Mouse (Mus musculus) MEL (cell line): ENCODE results near the gene Sh3rf3. TPM values are rescaled to one million over a fixed set of nuclear protein-coding genes. Genes with fewer than 3 reads are reported as not detected.

Experiments
- DNase-seq: peaks from one replicate; pipeline ENCODE4 v3.0.0; 2011; ENCODE audit warnings: low read depth, low spot score
- H3K27ac ChIP-seq: 2 replicates; pipeline ENCODE4 v1.5.1; 2012; ENCODE audit warnings: low read depth, mild to moderate bottlenecking, control low read depth, low read length, moderate library complexity; ENCODE audit not compliant: control insufficient read depth
- H3K27me3 ChIP-seq, 2 experiments: fragments of 150-350 bp in 1 of 2; sonication (generic) in 1 of 2; 2 replicates each; pipeline ENCODE4 v1.6.1; 2012; ENCODE audit warnings: low read length in 2 of 2, mild to moderate bottlenecking in 2 of 2, improper control_type of control experiment in 1 of 2, moderate library complexity in 1 of 2; ENCODE audit not compliant: insufficient read depth in 2 of 2, control insufficient read depth in 1 of 2
- H3K36me3 ChIP-seq, 2 experiments: 2 replicates each; pipeline ENCODE4 v1.6.1; 2012 to 2014; ENCODE audit warnings: low read length in 2 of 2, improper control_type of control experiment in 1 of 2, inconsistent platforms in 1 of 2, mild to moderate bottlenecking in 1 of 2; ENCODE audit not compliant: insufficient read depth in 2 of 2, control insufficient read depth in 1 of 2
- H3K4me1 ChIP-seq, 2 experiments: fragments of 150-350 bp in 1 of 2; sonication (generic) in 1 of 2; 2 replicates each; pipeline ENCODE4 v1.6.1; 2012; ENCODE audit warnings: low read length in 2 of 2, improper control_type of control experiment in 1 of 2, mild to moderate bottlenecking in 1 of 2; ENCODE audit not compliant: insufficient read depth in 2 of 2, control insufficient read depth in 1 of 2
- H3K4me3 ChIP-seq, 2 experiments: fragments of 150-350 bp in 1 of 2; sonication (generic) in 1 of 2; 2 replicates each; pipeline ENCODE4 v1.5.1; 2012; ENCODE audit warnings: low read depth in 2 of 2, low read length in 2 of 2, mild to moderate bottlenecking in 2 of 2, moderate library complexity in 2 of 2, control low read depth in 1 of 2, improper control_type of control experiment in 1 of 2; ENCODE audit not compliant: control insufficient read depth in 1 of 2, insufficient read depth in 1 of 2
- H3K79me2 ChIP-seq: 2 replicates; pipeline ENCODE4 v1.6.1; 2012; ENCODE audit warnings: mild to moderate bottlenecking, low read length, moderate library complexity; ENCODE audit not compliant: control insufficient read depth, poor library complexity, insufficient read depth
- H3K9ac ChIP-seq: 2 replicates; pipeline ENCODE4 v1.6.1; 2012; ENCODE audit warnings: low read depth, mild to moderate bottlenecking, control low read depth, low read length, moderate library complexity; ENCODE audit not compliant: control insufficient read depth, poor library complexity, severe bottlenecking
- H3K9me3 ChIP-seq: fragments of 150-350 bp; sonication (generic); replicated peaks from 2 replicates; pipeline ENCODE4 v1.6.1; 2012; ENCODE audit warnings: mild to moderate bottlenecking, low read length, improper control_type of control experiment, moderate library complexity; ENCODE audit not compliant: insufficient read depth
- BHLHE40 ChIP-seq: IDR thresholded peaks from 2 replicates; pipeline ENCODE4 v1.6.1; 2012; ENCODE audit warnings: low read depth, mild to moderate bottlenecking, inconsistent platforms, low read length, improper control_type of control experiment, borderline replicate concordance
- CHD2 ChIP-seq: IDR thresholded peaks from 2 replicates; pipeline ENCODE4 v1.6.1; 2011; ENCODE audit warnings: low read length, improper control_type of control experiment
- CTCF ChIP-seq, 3 experiments: IDR thresholded peaks in 2 of 3; conservative IDR thresholded peaks in 1 of 3; 2 replicates each; pipeline ENCODE4 v1.5.1; 2011 to 2012; ENCODE audit warnings: low read length in 3 of 3, low read depth in 2 of 3, mild to moderate bottlenecking in 2 of 3, improper control_type of control experiment in 1 of 3, inconsistent platforms in 1 of 3, mixed read lengths in 1 of 3, moderate library complexity in 1 of 3; ENCODE audit not compliant: control insufficient read depth in 1 of 3, insufficient read depth in 1 of 3, poor library complexity in 1 of 3, severe bottlenecking in 1 of 3
- E2F4 ChIP-seq: IDR thresholded peaks from 2 replicates; pipeline ENCODE4 v1.6.1; 2011; ENCODE audit warnings: low read depth, low read length, improper control_type of control experiment, borderline replicate concordance
- ELF1 ChIP-seq: IDR thresholded peaks from 2 replicates; pipeline ENCODE4 v1.6.1; 2014; ENCODE audit warnings: low read depth, mild to moderate bottlenecking, inconsistent platforms, low read length, improper control_type of control experiment, moderate library complexity
- GATA1 ChIP-seq: IDR thresholded peaks from 2 replicates; pipeline ENCODE4 v1.6.1; 2011; ENCODE audit warnings: low read depth, low read length, improper control_type of control experiment
- JUND ChIP-seq: IDR thresholded peaks from 2 replicates; pipeline ENCODE4 v1.6.1; 2011; ENCODE audit warnings: low read depth, mild to moderate bottlenecking, improper control_type of control experiment, low read length
- KAT2A ChIP-seq: conservative IDR thresholded peaks from 2 replicates; pipeline ENCODE4 v1.6.1; 2012; ENCODE audit warnings: low read depth, low read length, improper control_type of control experiment, inconsistent platforms
- MAFK ChIP-seq: IDR thresholded peaks from 2 replicates; pipeline ENCODE4 v1.6.1; 2011; ENCODE audit warnings: low read depth, mild to moderate bottlenecking, low read length, improper control_type of control experiment, borderline replicate concordance
- MAZ ChIP-seq: IDR thresholded peaks from 2 replicates; pipeline ENCODE4 v1.6.1; 2012; ENCODE audit warnings: low read depth, mild to moderate bottlenecking, inconsistent platforms, low read length, improper control_type of control experiment
- MEF2A ChIP-seq: IDR thresholded peaks from 2 replicates; pipeline ENCODE4 v1.6.1; 2014; ENCODE audit warnings: low read depth, mild to moderate bottlenecking, inconsistent platforms, low read length, improper control_type of control experiment; ENCODE audit not compliant: poor library complexity, insufficient replicate concordance, severe bottlenecking; ENCODE audit errors: extremely low read depth
- MYB ChIP-seq: IDR thresholded peaks from 2 replicates; pipeline ENCODE4 v1.6.1; 2011; ENCODE audit warnings: mild to moderate bottlenecking, low read depth, low read length, improper control_type of control experiment
- MYC ChIP-seq: IDR thresholded peaks from 2 replicates; pipeline ENCODE4 v1.6.1; 2011; ENCODE audit warnings: low read depth, mild to moderate bottlenecking, low read length, improper control_type of control experiment, moderate library complexity
- NELFE ChIP-seq: IDR thresholded peaks from 2 replicates; pipeline ENCODE4 v1.6.1; 2011; ENCODE audit warnings: low read depth, low read length, improper control_type of control experiment
- POLR2A ChIP-seq, 2 experiments: IDR thresholded peaks; 2 replicates each; pipeline ENCODE4 v1.6.1; 2011 to 2012; ENCODE audit warnings: low read length in 2 of 2, mild to moderate bottlenecking in 2 of 2, control low read depth in 1 of 2, improper control_type of control experiment in 1 of 2, low read depth in 1 of 2, moderate library complexity in 1 of 2; ENCODE audit not compliant: control insufficient read depth in 1 of 2, insufficient read depth in 1 of 2, poor library complexity in 1 of 2
- POLR2AphosphoS2 ChIP-seq: IDR thresholded peaks from 2 replicates; pipeline ENCODE4 v1.6.1; 2011; ENCODE audit warnings: low read length, improper control_type of control experiment
- POLR2AphosphoS5 ChIP-seq: IDR thresholded peaks from 2 replicates; pipeline ENCODE4 v1.6.1; 2012; ENCODE audit warnings: low read depth, borderline replicate concordance, mild to moderate bottlenecking, inconsistent platforms, low read length, moderate library complexity, mixed read lengths
- RAD21 ChIP-seq: IDR thresholded peaks from 2 replicates; pipeline ENCODE4 v1.6.1; 2011; ENCODE audit warnings: mild to moderate bottlenecking, low read depth, low read length, improper control_type of control experiment
- SMC3 ChIP-seq: IDR thresholded peaks from 2 replicates; pipeline ENCODE4 v1.6.1; 2011; ENCODE audit warnings: low read depth, low read length, improper control_type of control experiment
- TAL1 ChIP-seq: IDR thresholded peaks from 2 replicates; pipeline ENCODE4 v1.6.1; 2012; ENCODE audit warnings: mild to moderate bottlenecking, inconsistent platforms, low read length, moderate library complexity, mixed read lengths
- TBP ChIP-seq: IDR thresholded peaks from 2 replicates; pipeline ENCODE4 v1.8.0; 2011; ENCODE audit warnings: low read depth, low read length, improper control_type of control experiment
- TCF12 ChIP-seq: IDR thresholded peaks from 2 replicates; pipeline ENCODE4 v1.6.1; 2014; ENCODE audit warnings: low read depth, mild to moderate bottlenecking, inconsistent platforms, low read length, improper control_type of control experiment, moderate library complexity
- UBTF ChIP-seq: IDR thresholded peaks from 2 replicates; pipeline ENCODE4 v1.6.1; 2012; ENCODE audit warnings: low read depth, mild to moderate bottlenecking, inconsistent platforms, low read length, improper control_type of control experiment, moderate library complexity, borderline replicate concordance; ENCODE audit not compliant: insufficient read depth
- USF1 ChIP-seq: IDR thresholded peaks from 2 replicates; pipeline ENCODE4 v1.6.1; 2014; ENCODE audit warnings: low read depth, mild to moderate bottlenecking, inconsistent platforms, low read length, improper control_type of control experiment, moderate library complexity
- ZC3H11A ChIP-seq: IDR thresholded peaks from 2 replicates; pipeline ENCODE4 v1.6.1; 2012; ENCODE audit warnings: low read depth, mild to moderate bottlenecking, inconsistent platforms, low read length, improper control_type of control experiment
- polyA plus RNA-seq, 2 experiments: library from polyadenylated mRNA; stranded (reverse) in 1 of 2; unstranded in 1 of 2; fragments of >175 nt in 1 of 2; fragments of >200 nt in 1 of 2; gene quantifications; 2 replicates each; pipeline versions ENCODE4 v1.2.1 to v1.2.4; 2012; ENCODE audit warnings: low replicate concordance in 2 of 2, low read depth in 1 of 2; ENCODE audit not compliant: insufficient read length in 2 of 2, insufficient read depth in 1 of 2, missing spikeins in 1 of 2
- total RNA-seq: library from RNA; depleted of rRNA; stranded (reverse); fragments of 300-350 nt; gene quantifications from 2 replicates; pipeline ENCODE4 v1.2.3, GENCODE M21; 2012

The Sh3rf3 gene
- total and polyA plus RNA-seq, 3 experiments, result not detected

- no peak overlapping the region for H3K27ac ChIP-seq
- TF ChIP-seq ZC3H11A (no peak), TBP (no peak), RAD21 (no peak), GATA1 (no peak), CHD2 (no peak), SMC3 (no peak), MYB (no peak), TCF12 (no peak), MAFK (no peak), JUND (no peak), POLR2AphosphoS2 (no peak)
- H3K4me3 ChIP-seq, result no peak overlapping the region
Observed at GRCm38 (mm10) chr10:59150938-59151657, 337.9 kb downstream of the Sh3rf3 start.

GRCm38 (mm10) chr10:59152544-59153081 is 339.5 kb downstream of the Sh3rf3 start:
- no peaks in the 10 kb centered on the region for H3K36me3 ChIP-seq
- H3K27ac ChIP-seq, result no peak overlapping the region
- no peaks in the 10 kb centered on the region for H3K9me3 ChIP-seq
- no peaks in the 10 kb centered on the region for H3K4me1 ChIP-seq
- TF ChIP-seq USF1 (no peak), MYC (no peak), TBP (no peak), UBTF (no peak)
- H3K9ac ChIP-seq, result no peak overlapping the region
- no peak for DNase-seq
- H3K27me3 ChIP-seq, result no peaks in the 10 kb centered on the region
- H3K4me3 ChIP-seq, result no peak overlapping the region
- no peaks in the 10 kb centered on the region for H3K79me2 ChIP-seq

More at GRCm38 (mm10) chr10:59150938-59151657, 337.9 kb downstream of the Sh3rf3 start:
- no peaks in the 10 kb centered on the region for H3K9me3 ChIP-seq
- H3K4me1 ChIP-seq, result no peaks in the 10 kb centered on the region
- H3K36me3 ChIP-seq, result no peaks in the 10 kb centered on the region
- H3K9ac ChIP-seq, result no peak overlapping the region
- no peak for DNase-seq
- peaks cover 0 to 4% of the 10 kb centered on the region in 2 experiments; a peak in 1 of 4 replicates for H3K27me3 ChIP-seq
- H3K79me2 ChIP-seq, result no peaks in the 10 kb centered on the region

- no peak overlapping the region for H3K4me3 ChIP-seq
- H3K9me3 ChIP-seq, result no peaks in the 10 kb centered on the region
- peaks cover 0 to 2% of the 10 kb centered on the region in 2 experiments; a peak in 2 of 4 replicates for H3K4me1 ChIP-seq
- H3K27me3 ChIP-seq, result no peaks in the 10 kb centered on the region
- DNase-seq, result peak; percentile 47
- no peak overlapping the region for H3K27ac ChIP-seq
- no peaks in the 10 kb centered on the region for H3K79me2 ChIP-seq
- H3K36me3 ChIP-seq, result peaks cover 0 to 2% of the 10 kb centered on the region in 2 experiments; a peak in 1 of 4 replicates
- H3K9ac ChIP-seq, result no peak overlapping the region
- no peak for TF ChIP-seq POLR2AphosphoS5
- TF ChIP-seq MAZ, result no peak
- TF ChIP-seq CTCF (IDR thresholded peaks at IDR 0.05 in 2 of 3, conservative IDR thresholded peaks at IDR 0.05 in 1 of 3; ENCODE audit: control insufficient read depth in 1 of 3, insufficient read depth in 1 of 3, low read depth in 2 of 3, low read length in 3 of 3, poor library complexity in 1 of 3, severe bottlenecking in 1 of 3), result no peak
- no peak for TF ChIP-seq POLR2A (IDR thresholded peaks at IDR 0.05; ENCODE audit: control insufficient read depth in 1 of 2, insufficient read depth in 1 of 2, low read depth in 1 of 2, low read length in 2 of 2, poor library complexity in 1 of 2)
- no peak for TF ChIP-seq ZC3H11A
- TF ChIP-seq ELF1, result no peak
- no peak for TF ChIP-seq USF1
- TF ChIP-seq POLR2AphosphoS2, result no peak
- TF ChIP-seq TAL1, result no peak
- TF ChIP-seq NELFE, result no peak
- TF ChIP-seq MEF2A, result no peak
- TF ChIP-seq BHLHE40, result no peak
- TF ChIP-seq KAT2A, result no peak
- no peak for TF ChIP-seq E2F4
Observed at GRCm38 (mm10) chr10:59158627-59159026, 345.5 kb downstream of the Sh3rf3 start.
